Mouse (Mus musculus): ENCODE results near the gene Higd1a. TPM values are rescaled to one million over a fixed set of nuclear protein-coding genes. Genes with fewer than 3 reads are reported as not detected.

Higd1a gene
- polyA plus RNA-seq, 1 experiment from 2014 or later, result 224 TPM

- Histone ChIP-seq H3K27ac (replicated peaks) (no peak overlapping the region), H3K4me2 (replicated peaks) (no peak overlapping the region), H3K4me1 (0 out of 2 replicates have a peak, but pooled peaks cover 4% of the 10 kb centered on the region), H3K9ac (no peak overlapping the region), H3K4me3 (replicated peaks) (no peak overlapping the region), H3K9me3 (replicated peaks) (no peaks in the 10 kb centered on the region), H3K27me3 (no peaks in the 10 kb centered on the region), H3K36me3 (no peaks in the 10 kb centered on the region)
- no peak for ATAC-seq (ENCODE audit: insufficient number of reproducible peaks, low FRiP score, low TSS enrichment, low read depth)
- 17% methylated on average over 3 of the region's 3 CpGs for WGBS
Observed at GRCm38 (mm10) chr9:121877052-121877740, 19.0 kb upstream of the Higd1a start.

- H3K4me3 ChIP-seq (replicated peaks), result no peak overlapping the region
- H3K9ac ChIP-seq, result no peak overlapping the region
- no peaks in the 10 kb centered on the region for H3K9me3 ChIP-seq (replicated peaks)
- no peaks in the 10 kb centered on the region for H3K36me3 ChIP-seq
- no peak for ATAC-seq (ENCODE audit: insufficient number of reproducible peaks, low FRiP score, low TSS enrichment, low read depth)
- H3K27ac ChIP-seq (replicated peaks), result no peak overlapping the region
- H3K27me3 ChIP-seq, result no peaks in the 10 kb centered on the region
- no peak overlapping the region for H3K4me2 ChIP-seq (replicated peaks)
- no peaks in the 10 kb centered on the region for H3K4me1 ChIP-seq
Observed at GRCm38 (mm10) chr9:121873578-121873977, 15.4 kb upstream of the Higd1a start.

- 82% methylated on average over 2 of the region's 2 CpGs for WGBS
- Histone ChIP-seq H3K4me1 (no peaks in the 10 kb centered on the region), H3K36me3 (no peaks in the 10 kb centered on the region), H3K4me2 (replicated peaks) (no peak overlapping the region), H3K27ac (replicated peaks) (no peak overlapping the region), H3K9me3 (replicated peaks) (no peaks in the 10 kb centered on the region), H3K4me3 (replicated peaks) (no peak overlapping the region), H3K27me3 (no peaks in the 10 kb centered on the region), H3K9ac (no peak overlapping the region)
- ATAC-seq (ENCODE audit: insufficient number of reproducible peaks, low FRiP score, low TSS enrichment, low read depth), result no peak
Observed at GRCm38 (mm10) chr9:121872062-121872683, 14.0 kb upstream of the Higd1a start.

- no peak overlapping the region for H3K27ac ChIP-seq (replicated peaks)
- H3K27me3 ChIP-seq, result no peaks in the 10 kb centered on the region
- H3K4me2 ChIP-seq (replicated peaks), result no peak overlapping the region
- no peak for ATAC-seq (ENCODE audit: insufficient number of reproducible peaks, low FRiP score, low TSS enrichment, low read depth)
- no peaks in the 10 kb centered on the region for H3K9me3 ChIP-seq (replicated peaks)
- H3K36me3 ChIP-seq, result no peaks in the 10 kb centered on the region
- no peak overlapping the region for H3K9ac ChIP-seq
- WGBS, result 51% methylated on average over 4 of the region's 4 CpGs
- H3K4me1 ChIP-seq, result no peaks in the 10 kb centered on the region
- no peak overlapping the region for H3K4me3 ChIP-seq (replicated peaks)
Observed at GRCm38 (mm10) chr9:121869973-121870515, 11.9 kb upstream of the Higd1a start.

- ATAC-seq (ENCODE audit: insufficient number of reproducible peaks, low FRiP score, low TSS enrichment, low read depth), result no peak
- H3K4me1 ChIP-seq, result no peaks in the 10 kb centered on the region
- no peak overlapping the region for H3K27ac ChIP-seq (replicated peaks)
- no peak overlapping the region for H3K9ac ChIP-seq
- H3K4me3 ChIP-seq (replicated peaks), result no peak overlapping the region
- no peaks in the 10 kb centered on the region for H3K27me3 ChIP-seq
- 82% methylated on average over 5 of the region's 5 CpGs for WGBS
- no peak overlapping the region for H3K4me2 ChIP-seq (replicated peaks)
- H3K36me3 ChIP-seq, result no peaks in the 10 kb centered on the region
- no peaks in the 10 kb centered on the region for H3K9me3 ChIP-seq (replicated peaks)
Observed at GRCm38 (mm10) chr9:121869432-121869831, 11.3 kb upstream of the Higd1a start.

GRCm38 (mm10) chr9:121868236-121868635 is 10.1 kb upstream of the Higd1a start:
- H3K9me3 ChIP-seq (replicated peaks), result no peaks in the 10 kb centered on the region
- no peak overlapping the region for H3K4me3 ChIP-seq (replicated peaks)
- 74% methylated on average over 6 of the region's 6 CpGs for WGBS
- H3K27me3 ChIP-seq, result no peaks in the 10 kb centered on the region
- no peak overlapping the region for H3K27ac ChIP-seq (replicated peaks)
- H3K36me3 ChIP-seq, result no peaks in the 10 kb centered on the region
- no peak overlapping the region for H3K9ac ChIP-seq
- no peak overlapping the region for H3K4me2 ChIP-seq (replicated peaks)
- no peak for ATAC-seq (ENCODE audit: insufficient number of reproducible peaks, low FRiP score, low TSS enrichment, low read depth)
- no peaks in the 10 kb centered on the region for H3K4me1 ChIP-seq

- Histone ChIP-seq H3K27me3 (no peaks in the 10 kb centered on the region), H3K4me2 (replicated peaks) (no peak overlapping the region), H3K9me3 (replicated peaks) (no peaks in the 10 kb centered on the region), H3K9ac (no peak overlapping the region), H3K4me3 (replicated peaks) (no peak overlapping the region), H3K36me3 (no peaks in the 10 kb centered on the region), H3K4me1 (no peaks in the 10 kb centered on the region), H3K27ac (replicated peaks) (no peak overlapping the region)
- WGBS, result 90% methylated on average over 6 of the region's 6 CpGs
- ATAC-seq (ENCODE audit: insufficient number of reproducible peaks, low FRiP score, low TSS enrichment, low read depth), result no peak
Observed at GRCm38 (mm10) chr9:121867632-121868031, 9.5 kb upstream of the Higd1a start.

GRCm38 (mm10) chr9:121865425-121866008 is 7.4 kb upstream of the Higd1a start:
- Histone ChIP-seq H3K36me3 (no peaks in the 10 kb centered on the region), H3K4me1 (no peaks in the 10 kb centered on the region), H3K4me3 (replicated peaks) (no peak overlapping the region), H3K9ac (no peak overlapping the region), H3K27me3 (no peaks in the 10 kb centered on the region), H3K27ac (replicated peaks) (no peak overlapping the region), H3K4me2 (replicated peaks) (no peak overlapping the region), H3K9me3 (replicated peaks) (no peaks in the 10 kb centered on the region)
- WGBS, result 46% methylated on average over 3 of the region's 3 CpGs
- ATAC-seq (ENCODE audit: insufficient number of reproducible peaks, low FRiP score, low TSS enrichment, low read depth), result no peak

GRCm38 (mm10) chr9:121864837-121865236 is 6.7 kb upstream of the Higd1a start:
- no peaks in the 10 kb centered on the region for H3K27me3 ChIP-seq
- H3K4me1 ChIP-seq, result no peaks in the 10 kb centered on the region
- no peaks in the 10 kb centered on the region for H3K36me3 ChIP-seq
- H3K9me3 ChIP-seq (replicated peaks), result no peaks in the 10 kb centered on the region
- WGBS, result 49% methylated on average over 4 of the region's 4 CpGs
- H3K4me3 ChIP-seq (replicated peaks), result no peak overlapping the region
- H3K9ac ChIP-seq, result no peak overlapping the region
- ATAC-seq (ENCODE audit: insufficient number of reproducible peaks, low FRiP score, low TSS enrichment, low read depth), result no peak
- no peak overlapping the region for H3K4me2 ChIP-seq (replicated peaks)
- no peak overlapping the region for H3K27ac ChIP-seq (replicated peaks)

GRCm38 (mm10) chr9:121860921-121861320 is 2.8 kb upstream of the Higd1a start:
- Histone ChIP-seq H3K9me3 (replicated peaks) (no peaks in the 10 kb centered on the region), H3K4me3 (replicated peaks) (no peak overlapping the region), H3K27ac (replicated peaks) (no peak overlapping the region), H3K4me2 (replicated peaks) (no peak overlapping the region), H3K4me1 (0 out of 2 replicates have a peak, but pooled peaks cover 7% of the 10 kb centered on the region), H3K36me3 (no peaks in the 10 kb centered on the region), H3K27me3 (no peaks in the 10 kb centered on the region), H3K9ac (no peak overlapping the region)
- ATAC-seq (ENCODE audit: insufficient number of reproducible peaks, low FRiP score, low TSS enrichment, low read depth), result no peak
- WGBS, result 90% methylated on average over 2 of the region's 2 CpGs

- ATAC-seq (ENCODE audit: insufficient number of reproducible peaks, low FRiP score, low TSS enrichment, low read depth), result no peak
- 92% methylated on average over 2 of the region's 2 CpGs for WGBS
- Histone ChIP-seq H3K4me2 (replicated peaks) (no peak overlapping the region), H3K27ac (replicated peaks) (no peak overlapping the region), H3K9ac (no peak overlapping the region), H3K36me3 (no peaks in the 10 kb centered on the region), H3K4me3 (replicated peaks) (no peak overlapping the region), H3K9me3 (replicated peaks) (no peaks in the 10 kb centered on the region), H3K4me1 (0 out of 2 replicates have a peak, but pooled peaks cover 15% of the 10 kb centered on the region), H3K27me3 (no peaks in the 10 kb centered on the region)
Observed at GRCm38 (mm10) chr9:121859345-121859744, 1.2 kb upstream of the Higd1a start.
